Mouse (Mus musculus) layer of hippocampus, adult 8-10 months (tissue): ENCODE data around the gene Bach2. TPM values are rescaled to one million over a fixed set of nuclear protein-coding genes. Genes with fewer than 3 reads are reported as not detected.

Source experiments
- DNase-seq, 2 experiments: peaks; one replicate each; pipeline ENCODE4 v3.0.0; 2022; ENCODE audit warnings: low spot score in 2 of 2
- total RNA-seq, 4 experiments: library from RNA; stranded (reverse); gene quantifications; 2 replicates each; pipeline ENCODE4 v1.2.4; 2022

Bach2 gene
- total RNA-seq, 4 experiments from 2014 or later, result 15.1 to 17.9 (median 17.0) TPM

- no peak for DNase-seq
Observed at GRCm38 (mm10) chr4:32386931-32387330, 148.3 kb downstream of the Bach2 start.

- DNase-seq, result no peak
Observed at GRCm38 (mm10) chr4:32387479-32388240, 149.1 kb downstream of the Bach2 start.

GRCm38 (mm10) chr4:32388564-32388963 is 150.0 kb downstream of the Bach2 start:
- DNase-seq, result no peak

DNA sequence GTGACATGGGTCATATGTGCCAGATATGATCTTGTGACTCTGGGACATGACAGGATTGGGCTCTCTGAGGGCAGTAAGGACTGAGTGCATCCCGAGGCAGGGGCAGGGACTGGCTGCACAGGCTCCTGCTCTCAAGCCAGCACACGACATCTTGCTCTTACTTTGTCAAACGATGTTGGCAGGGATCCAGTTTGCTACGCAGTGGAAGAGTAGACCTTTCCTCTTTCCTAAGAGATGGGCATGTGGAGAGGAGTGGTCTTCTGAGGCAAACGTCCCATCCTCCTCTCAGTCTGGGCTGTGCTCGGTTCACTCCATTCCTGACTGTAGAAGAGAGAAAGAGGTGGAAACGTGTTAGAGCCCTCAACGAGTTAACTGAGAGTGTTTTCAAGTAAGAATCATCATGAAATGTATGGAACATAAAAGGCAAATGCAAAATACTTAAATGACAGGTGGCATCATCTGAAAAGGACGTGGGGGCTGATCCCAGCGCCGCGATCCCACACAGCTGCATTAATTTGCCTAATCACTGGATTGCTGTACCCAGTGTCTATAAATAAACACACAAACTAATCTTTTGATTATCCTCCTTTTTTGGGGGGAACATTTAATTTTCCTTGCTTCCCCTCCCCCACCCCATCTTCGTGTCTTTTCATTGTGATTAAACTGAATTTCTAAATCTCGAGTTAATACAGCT is 150.7 kb downstream of the Bach2 start:
- DNase-seq, result no peak

GRCm38 (mm10) chr4:32391260-32391659 is 152.7 kb downstream of the Bach2 start:
- DNase-seq, result no peak

DNA sequence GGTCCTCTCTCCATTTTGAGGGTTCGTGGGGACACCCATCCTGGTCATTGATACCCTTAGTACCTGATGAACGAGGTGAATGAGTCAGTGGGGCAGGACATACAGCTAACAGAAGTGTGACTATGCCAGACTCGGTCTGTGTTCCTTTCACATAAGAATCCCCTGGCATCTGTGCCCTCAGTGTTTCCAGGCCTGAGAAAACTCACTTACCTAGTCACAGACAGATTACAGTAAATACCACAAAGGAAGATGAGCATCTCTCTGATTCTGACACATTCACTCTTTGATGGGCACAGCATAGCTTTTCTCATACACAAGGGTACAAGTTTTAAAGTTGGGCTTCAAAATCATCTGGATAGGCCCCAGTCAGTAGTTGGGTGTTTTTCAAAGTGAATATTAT is 154.6 kb downstream of the Bach2 start:
- no peak for DNase-seq

GRCm38 (mm10) chr4:32393951-32394350 is 155.3 kb downstream of the Bach2 start:
- DNase-seq, result no peak

GRCm38 (mm10) chr4:32394850-32395249 is 156.2 kb downstream of the Bach2 start:
- DNase-seq, result no peak

DNA sequence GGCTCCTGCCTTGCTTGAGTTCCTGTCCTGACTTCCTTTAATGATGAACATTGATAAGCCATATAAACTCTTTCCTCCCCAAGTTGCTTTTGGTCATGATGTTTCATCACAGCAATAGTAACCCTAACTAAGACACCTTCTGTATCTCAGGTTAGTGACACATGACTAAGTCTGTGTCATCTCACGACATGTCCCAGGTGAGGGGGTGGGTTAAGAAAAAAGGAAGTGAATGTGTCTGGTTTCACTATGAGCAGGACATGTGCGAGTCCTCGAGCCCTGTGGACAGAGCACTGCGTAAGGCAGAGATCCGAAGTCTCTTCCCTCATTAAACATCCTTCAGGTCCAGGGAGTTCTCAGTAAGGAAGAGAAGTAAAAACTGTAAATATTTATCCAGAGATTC is 162.9 kb downstream of the Bach2 start:
- DNase-seq, result no peak

DNA sequence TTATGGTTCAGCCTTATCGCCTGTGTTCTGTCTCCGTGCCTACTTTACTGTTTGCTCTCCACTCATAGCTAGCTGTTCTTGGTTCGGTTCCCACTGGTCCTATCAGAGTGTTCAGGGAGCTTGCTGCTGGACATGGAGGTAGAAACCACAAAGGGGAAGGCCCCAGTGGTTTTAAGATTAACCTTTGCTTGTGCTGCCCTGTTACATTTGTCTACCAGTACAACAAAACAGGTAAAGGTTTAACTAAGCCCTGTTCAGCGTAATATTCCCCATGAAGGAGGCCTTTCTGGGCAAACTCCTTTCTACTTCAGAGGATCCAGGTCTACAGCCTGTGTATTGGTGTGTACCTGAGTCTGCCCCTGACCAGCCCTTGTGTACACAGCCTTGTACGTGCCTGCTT is 164.9 kb downstream of the Bach2 start:
- DNase-seq, result no peak

DNA sequence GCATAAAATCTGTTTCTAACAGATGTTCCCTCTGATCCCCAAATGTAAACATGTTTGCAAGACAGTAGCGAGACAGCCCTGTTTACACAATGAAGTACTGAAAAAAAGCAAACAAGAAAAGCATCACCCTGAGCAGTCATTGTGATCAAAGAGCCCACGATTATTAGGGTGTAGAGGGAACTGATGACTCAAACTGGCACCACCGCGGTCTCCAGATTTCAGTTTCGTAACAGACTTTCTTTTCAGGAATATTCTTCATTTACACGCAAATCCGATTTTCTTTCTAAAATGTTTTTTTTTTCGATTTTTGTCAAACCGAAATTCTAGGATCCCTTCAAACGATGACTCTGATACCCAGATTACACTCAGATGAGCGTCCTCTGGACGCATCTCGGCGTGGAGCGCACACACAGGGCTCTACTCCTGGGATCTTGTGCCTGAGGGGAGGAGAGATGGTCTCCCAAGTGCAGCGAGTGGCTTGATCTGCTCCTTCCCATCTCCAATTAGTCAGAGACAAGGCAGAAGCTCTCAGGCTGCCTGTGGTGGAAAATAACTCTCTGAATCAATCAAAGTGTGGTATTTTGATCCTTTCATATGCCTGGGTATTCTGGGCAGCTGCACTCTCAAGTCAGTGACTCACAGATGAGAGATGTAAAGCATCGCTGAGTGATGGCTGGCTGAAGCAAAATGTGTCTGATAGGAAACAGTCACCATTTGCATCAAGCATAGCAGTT is 166.7 kb downstream of the Bach2 start:
- DNase-seq, result peak in 1 of 2 experiments; percentile 16

DNA sequence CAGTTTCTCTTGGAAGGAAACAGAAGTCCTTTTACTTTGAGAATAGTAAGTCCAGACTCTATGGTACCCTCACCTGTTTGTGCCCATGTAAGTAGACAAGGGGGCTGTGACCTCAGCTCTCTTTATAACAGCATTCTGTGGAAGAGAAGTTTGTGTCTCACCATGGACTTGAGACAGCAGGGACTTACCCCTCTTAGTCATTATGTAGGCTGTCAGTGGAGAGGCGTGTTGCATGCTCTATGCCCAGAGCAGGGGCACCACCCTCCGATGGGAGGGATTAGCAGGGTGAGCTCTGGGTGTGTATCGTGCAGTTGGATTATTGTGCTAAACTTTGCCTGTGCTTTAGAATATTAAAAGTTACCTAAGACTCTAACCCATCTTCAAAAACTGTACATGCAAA is 167.4 kb downstream of the Bach2 start:
- no peak for DNase-seq

GRCm38 (mm10) chr4:32408535-32408934 is 169.9 kb downstream of the Bach2 start:
- DNase-seq, result no peak

DNA sequence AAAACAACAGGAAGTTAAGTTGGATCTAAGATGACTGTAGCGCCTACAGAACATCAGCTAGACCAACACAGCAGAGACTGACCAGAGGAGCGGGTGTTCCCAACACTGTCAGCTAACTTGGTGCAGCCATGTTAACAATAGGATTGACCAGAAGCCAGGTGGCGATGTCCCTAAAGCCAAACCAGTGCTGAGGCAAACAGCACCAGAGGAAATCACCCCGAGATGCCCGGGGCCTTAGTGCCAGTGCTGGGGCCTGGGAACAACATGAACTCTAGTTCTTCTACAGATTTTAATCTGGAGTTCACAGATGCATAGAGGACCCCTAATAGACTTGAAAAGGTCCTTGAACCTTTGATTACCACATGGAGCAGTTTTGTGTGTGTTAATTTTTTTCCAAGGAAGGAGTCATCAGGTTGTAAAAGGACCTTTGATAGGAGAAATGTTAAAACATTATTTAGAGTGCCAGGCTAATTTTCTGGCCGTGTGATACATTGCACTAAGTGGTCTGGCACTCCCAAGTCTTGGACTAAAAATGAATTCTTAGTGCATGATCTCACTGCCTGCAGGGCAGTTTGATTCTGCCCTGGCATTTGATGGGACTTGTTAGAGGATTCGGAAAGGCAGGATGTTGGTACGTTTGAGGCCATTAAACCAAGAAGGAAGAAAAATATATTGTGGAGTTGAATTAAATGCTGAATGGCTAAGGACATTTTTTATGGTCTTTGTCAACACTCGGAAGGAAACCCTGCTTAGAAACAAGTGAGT is 170.7 kb downstream of the Bach2 start:
- no peak for DNase-seq

DNA sequence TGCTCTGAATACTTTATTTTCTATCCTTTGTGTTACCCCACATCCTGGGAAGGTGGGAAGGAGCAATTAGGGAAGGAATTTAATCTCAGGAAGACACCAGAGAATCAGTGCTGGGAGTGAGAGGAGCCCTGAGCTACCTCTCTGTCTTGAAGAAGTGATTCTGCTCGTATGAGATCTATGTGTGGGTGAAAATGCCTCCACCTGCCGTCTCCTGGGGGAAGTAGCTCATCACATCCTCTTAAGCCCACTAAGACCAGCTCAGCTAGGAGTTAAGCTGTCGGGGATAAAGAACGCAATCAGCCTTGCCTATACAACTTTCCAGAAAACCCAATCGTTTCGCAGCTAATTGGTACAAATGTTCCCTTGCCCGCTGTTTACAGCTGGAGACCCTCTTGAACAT is 174.5 kb downstream of the Bach2 start:
- no peak for DNase-seq

DNA sequence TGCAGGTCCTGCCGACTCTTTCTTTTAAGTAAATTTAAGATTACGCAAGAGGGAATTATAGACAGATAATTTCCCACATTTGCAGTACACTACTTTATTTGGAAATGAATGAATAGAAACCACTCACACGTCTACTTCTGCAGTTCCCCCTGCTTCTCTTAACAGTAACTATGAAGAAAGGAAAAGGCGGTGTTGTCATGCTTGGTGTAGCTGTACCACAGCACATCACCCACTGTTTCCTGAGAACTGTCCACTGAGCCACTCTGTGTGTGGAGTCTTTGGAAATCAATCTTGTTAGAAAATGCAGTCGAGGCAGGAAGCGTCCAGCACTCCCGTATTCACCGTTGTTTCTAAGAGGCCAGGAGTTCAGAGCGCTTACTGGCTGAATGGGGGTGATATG is 174.9 kb downstream of the Bach2 start:
- DNase-seq, result no peak

GRCm38 (mm10) chr4:32414959-32415358 is 176.4 kb downstream of the Bach2 start:
- peak; percentile 17 to 18 for DNase-seq

- DNase-seq, result no peak
Observed at GRCm38 (mm10) chr4:32417939-32418338, 179.3 kb downstream of the Bach2 start.

DNA sequence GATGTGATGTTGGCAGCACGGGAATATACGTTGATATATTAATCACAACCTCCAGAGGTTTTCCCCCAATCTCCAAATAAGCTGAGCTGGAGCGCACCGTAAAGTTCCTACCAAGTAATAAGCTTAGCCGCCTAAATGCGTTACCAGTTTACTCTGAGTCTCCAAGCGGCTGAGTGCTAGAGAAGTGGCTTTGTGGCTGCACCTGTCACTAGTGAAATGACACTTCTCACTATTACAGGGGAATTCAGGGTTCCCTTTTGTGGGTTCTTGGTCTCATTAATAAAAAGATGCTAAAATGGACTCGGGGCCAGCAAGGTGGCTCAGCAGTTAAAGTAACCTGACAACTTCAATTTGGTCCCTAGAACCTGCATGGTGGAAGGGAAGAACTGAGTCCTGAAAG is 183.0 kb downstream of the Bach2 start:
- no peak for DNase-seq

- no peak for DNase-seq
Observed at GRCm38 (mm10) chr4:32422427-32422826, 183.8 kb downstream of the Bach2 start.

DNA sequence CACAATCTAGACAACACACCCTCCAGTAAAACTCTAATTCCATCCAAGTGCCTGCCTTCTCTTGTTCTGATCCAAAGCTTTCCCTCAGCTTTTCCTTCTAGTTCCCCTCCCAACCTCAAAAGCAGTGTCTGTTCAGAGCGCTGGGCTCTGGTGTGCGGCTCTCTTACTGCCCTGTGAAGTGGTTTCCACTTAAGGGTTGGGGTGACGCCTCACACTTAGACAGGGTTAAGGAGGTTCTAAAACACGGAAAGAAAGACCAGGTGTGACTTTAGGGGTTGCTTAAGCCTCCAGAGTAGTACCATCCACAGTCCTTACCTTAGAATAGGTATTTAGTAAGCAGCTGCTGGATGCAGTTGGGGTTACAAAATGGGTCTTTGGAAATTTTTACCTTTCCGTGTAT is 185.1 kb downstream of the Bach2 start:
- DNase-seq, result no peak

DNA sequence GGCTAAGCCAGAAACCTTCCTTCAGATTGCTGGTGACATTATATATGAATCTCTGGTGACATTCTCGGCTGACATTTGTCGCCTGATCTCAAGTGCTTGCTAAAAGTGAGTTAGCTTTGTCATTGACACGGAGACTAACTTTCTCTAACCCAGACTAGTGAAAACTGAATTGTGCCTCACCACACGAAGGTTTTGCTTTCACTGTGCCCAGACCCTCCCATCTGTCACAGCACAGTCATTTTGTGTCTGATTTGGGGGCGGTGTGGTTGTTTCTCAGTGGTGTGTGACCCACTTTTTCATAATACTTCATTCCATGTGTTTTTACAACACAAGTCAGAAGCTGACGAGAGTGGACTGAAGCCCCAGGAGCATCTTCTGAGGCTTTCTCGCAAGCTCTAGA is 185.8 kb downstream of the Bach2 start:
- DNase-seq, result no peak
